Mouse (Mus musculus): ENCODE measurements around the gene AW551984. TPM values are rescaled to one million over a fixed set of nuclear protein-coding genes. Genes with fewer than 3 reads are reported as not detected.

Gene AW551984
- polyA plus RNA-seq, 1 experiment, result 0.35 TPM

- TF ChIP-seq CTCF (IDR thresholded peaks at IDR 0.05; ENCODE audit: control insufficient read depth, insufficient read depth, low read length), result no peak
- TF ChIP-seq POLR2A (IDR thresholded peaks at IDR 0.05; ENCODE audit: borderline replicate concordance, control insufficient read depth, low read depth, low read length), result no peak
- Histone ChIP-seq H3K27ac (ENCODE audit: control insufficient read depth, insufficient read depth, low read depth, low read length, poor library complexity) (no peak overlapping the region), H3K4me3 (replicated peaks; ENCODE audit: control insufficient read depth, low read depth, low read length) (no peak overlapping the region), H3K4me1 (ENCODE audit: control insufficient read depth, insufficient read depth, low read length) (no peaks in the 10 kb centered on the region)
- WGBS, result 44% methylated on average over 1 of the region's 1 CpGs
Measured at GRCm38 (mm10) chr9:39611953-39612352, 7.8 kb upstream of the AW551984 start.

- Histone ChIP-seq H3K4me1 (ENCODE audit: control insufficient read depth, insufficient read depth, low read length) (no peaks in the 10 kb centered on the region), H3K27ac (ENCODE audit: control insufficient read depth, insufficient read depth, low read depth, low read length, poor library complexity) (no peak within 1 kb of the TSS), H3K4me3 (replicated peaks; ENCODE audit: control insufficient read depth, low read depth, low read length) (no peak within 1 kb of the TSS)
- WGBS, result 65% methylated on average over 3 of the region's 3 CpGs
- no peak for TF ChIP-seq POLR2A (IDR thresholded peaks at IDR 0.05; ENCODE audit: borderline replicate concordance, control insufficient read depth, low read depth, low read length)
- TF ChIP-seq CTCF (IDR thresholded peaks at IDR 0.05; ENCODE audit: control insufficient read depth, insufficient read depth, low read length), result no peak
Measured at GRCm38 (mm10) chr9:39610355-39610754, 6.2 kb upstream of the AW551984 start, which contains the start of gene Olfr148. Gene Olfr148 (plus strand): TSS chr9:39610655.

- Histone ChIP-seq H3K27ac (ENCODE audit: control insufficient read depth, insufficient read depth, low read depth, low read length, poor library complexity) (no peak overlapping the region), H3K4me3 (replicated peaks; ENCODE audit: control insufficient read depth, low read depth, low read length) (no peak overlapping the region), H3K4me1 (ENCODE audit: control insufficient read depth, insufficient read depth, low read length) (no peaks in the 10 kb centered on the region)
- TF ChIP-seq CTCF (IDR thresholded peaks at IDR 0.05; ENCODE audit: control insufficient read depth, insufficient read depth, low read length) (no peak), POLR2A (IDR thresholded peaks at IDR 0.05; ENCODE audit: borderline replicate concordance, control insufficient read depth, low read depth, low read length) (no peak)
Measured at GRCm38 (mm10) chr9:39608497-39608896, 4.3 kb upstream of the AW551984 start.

- no peak overlapping the region for H3K27ac ChIP-seq (ENCODE audit: control insufficient read depth, insufficient read depth, low read depth, low read length, poor library complexity)
- WGBS, result 5% methylated on average over 9 of the region's 9 CpGs
- H3K4me3 ChIP-seq (replicated peaks; ENCODE audit: control insufficient read depth, low read depth, low read length), result no peak overlapping the region
- TF ChIP-seq CTCF (IDR thresholded peaks at IDR 0.05; ENCODE audit: control insufficient read depth, insufficient read depth, low read length) (no peak), POLR2A (IDR thresholded peaks at IDR 0.05; ENCODE audit: borderline replicate concordance, control insufficient read depth, low read depth, low read length) (no peak)
- H3K4me1 ChIP-seq (ENCODE audit: control insufficient read depth, insufficient read depth, low read length), result no peaks in the 10 kb centered on the region
Measured at GRCm38 (mm10) chr9:39603333-39603845, 814 bp downstream of the AW551984 start.

- no peak overlapping the region for H3K4me3 ChIP-seq (replicated peaks; ENCODE audit: control insufficient read depth, low read depth, low read length)
- WGBS, result 3% methylated on average over 19 of the region's 19 CpGs
- H3K27ac ChIP-seq (ENCODE audit: control insufficient read depth, insufficient read depth, low read depth, low read length, poor library complexity), result no peak overlapping the region
- no peak for TF ChIP-seq POLR2A (IDR thresholded peaks at IDR 0.05; ENCODE audit: borderline replicate concordance, control insufficient read depth, low read depth, low read length)
- H3K4me1 ChIP-seq (ENCODE audit: control insufficient read depth, insufficient read depth, low read length), result no peaks in the 10 kb centered on the region
Measured at GRCm38 (mm10) chr9:39602536-39603332, 1.5 kb downstream of the AW551984 start.

GRCm38 (mm10) chr9:39577050-39577449 lies 27.2 kb downstream of the AW551984 start:
- TF ChIP-seq CTCF (IDR thresholded peaks at IDR 0.05; ENCODE audit: control insufficient read depth, insufficient read depth, low read length), result no peak
- H3K4me1 ChIP-seq (ENCODE audit: control insufficient read depth, insufficient read depth, low read length), result no peaks in the 10 kb centered on the region
- no peak overlapping the region for H3K27ac ChIP-seq (ENCODE audit: control insufficient read depth, insufficient read depth, low read depth, low read length, poor library complexity)
- no peak overlapping the region for H3K4me3 ChIP-seq (replicated peaks; ENCODE audit: control insufficient read depth, low read depth, low read length)
- WGBS, result 74% methylated on average over 5 of the region's 5 CpGs

GRCm38 (mm10) chr9:39575469-39575868 lies 28.7 kb downstream of the AW551984 start, which contains the start of gene Olfr959:
Gene Olfr959 (minus strand): TSS chr9:39575569.
- Histone ChIP-seq H3K4me3 (replicated peaks; ENCODE audit: control insufficient read depth, low read depth, low read length) (no peak within 1 kb of the TSS), H3K4me1 (ENCODE audit: control insufficient read depth, insufficient read depth, low read length) (no peaks in the 10 kb centered on the region), H3K27ac (ENCODE audit: control insufficient read depth, insufficient read depth, low read depth, low read length, poor library complexity) (no peak within 1 kb of the TSS)
- TF ChIP-seq CTCF (IDR thresholded peaks at IDR 0.05; ENCODE audit: control insufficient read depth, insufficient read depth, low read length) (no peak), POLR2A (IDR thresholded peaks at IDR 0.05; ENCODE audit: borderline replicate concordance, control insufficient read depth, low read depth, low read length) (no peak)
- WGBS, result 62% methylated on average over 3 of the region's 3 CpGs

- TF ChIP-seq CTCF (IDR thresholded peaks at IDR 0.05; ENCODE audit: control insufficient read depth, insufficient read depth, low read length) (no peak), POLR2A (IDR thresholded peaks at IDR 0.05; ENCODE audit: borderline replicate concordance, control insufficient read depth, low read depth, low read length) (no peak)
- Histone ChIP-seq H3K4me3 (replicated peaks; ENCODE audit: control insufficient read depth, low read depth, low read length) (no peak overlapping the region), H3K4me1 (ENCODE audit: control insufficient read depth, insufficient read depth, low read length) (no peaks in the 10 kb centered on the region), H3K27ac (ENCODE audit: control insufficient read depth, insufficient read depth, low read depth, low read length, poor library complexity) (no peak overlapping the region)
Measured at GRCm38 (mm10) chr9:39558349-39558647, 45.9 kb downstream of the AW551984 start.

Data from bone marrow, adult 2 months (tissue).